Mouse (Mus musculus): ENCODE data around the gene Six2. TPM values are rescaled to one million over a fixed set of nuclear protein-coding genes. Genes with fewer than 3 reads are reported as not detected.

Gene Six2
- total and polyA plus RNA-seq, 2 experiments from 2014 or later = 0.39 to 1.3 TPM

GRCm38 (mm10) chr17:85680851-85681550 is 7.1 kb downstream of the Six2 start:
- H3K4me1 ChIP-seq (ENCODE audit: insufficient read depth, low read length) = no peaks in the 10 kb centered on the region
- H3K9ac ChIP-seq (replicated peaks; ENCODE audit: low read length, poor library complexity, severe bottlenecking) = no peak overlapping the region
- WGBS = 2% methylated on average over 19 of the region's 19 CpGs
- ATAC-seq (ENCODE audit: low FRiP score) = no peak
- no peak overlapping the region for H3K27ac ChIP-seq (ENCODE audit: low read depth, low read length)
- DNase-seq (ENCODE audit: low spot score) = no peak
- H3K4me2 ChIP-seq (ENCODE audit: low read depth, low read length, poor library complexity, severe bottlenecking) = no peak overlapping the region
- no peaks in the 10 kb centered on the region for H3K9me3 ChIP-seq (ENCODE audit: low read length)
- H3K27me3 ChIP-seq (ENCODE audit: insufficient read depth, low read length) = peaks cover 76% of the 10 kb centered on the region
- H3K4me3 ChIP-seq (ENCODE audit: low read depth, low read length) = no peak overlapping the region
- no peak for TF ChIP-seq CTCF (IDR thresholded peaks at IDR 0.05)
- H3K36me3 ChIP-seq (ENCODE audit: insufficient read depth, low read length) = no peaks in the 10 kb centered on the region

DNA sequence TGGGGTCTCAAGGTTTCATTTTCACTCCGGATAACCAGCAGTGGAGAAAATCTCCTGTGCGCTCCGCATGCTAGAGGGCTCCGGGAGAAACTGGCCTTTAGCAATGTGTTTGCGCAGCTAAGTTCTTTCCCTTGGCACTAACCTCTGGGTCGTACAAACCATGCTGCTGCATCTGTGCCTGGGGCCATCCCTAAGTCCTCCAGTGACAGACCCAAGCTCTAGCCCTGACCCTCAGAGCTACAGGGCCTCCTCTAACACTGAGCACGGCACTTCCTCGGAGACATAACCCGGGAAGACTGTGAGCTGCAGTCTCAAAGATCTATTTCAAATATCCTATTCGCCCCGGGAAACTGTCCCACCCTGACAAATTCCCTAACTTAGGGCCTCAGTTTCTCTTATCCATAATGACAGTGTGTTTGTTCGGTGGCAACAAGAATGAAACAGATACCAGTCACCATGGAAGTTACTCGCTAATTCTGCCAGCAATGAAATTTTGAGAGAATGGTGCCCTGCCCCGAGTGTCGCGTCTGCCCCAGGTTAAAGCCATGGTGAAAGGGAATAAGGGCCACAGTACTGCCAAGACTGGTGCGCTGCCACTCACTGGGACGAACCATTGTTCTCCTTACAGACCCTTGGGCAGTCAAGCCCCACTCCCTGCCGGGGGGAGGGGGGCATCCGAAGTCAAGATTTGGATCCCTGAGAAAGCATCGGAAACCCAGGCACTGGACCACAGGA is 7.8 kb downstream of the Six2 start:
- ATAC-seq (ENCODE audit: low FRiP score) = no peak
- no peak for TF ChIP-seq CTCF (IDR thresholded peaks at IDR 0.05)
- H3K4me2 ChIP-seq (ENCODE audit: low read depth, low read length, poor library complexity, severe bottlenecking) = peak overlapping the region; percentile 3; the same call in 1 of the 2 replicates
- H3K9ac ChIP-seq (replicated peaks; ENCODE audit: low read length, poor library complexity, severe bottlenecking) = no peak overlapping the region
- WGBS = 2% methylated on average over 21 of the region's 21 CpGs
- H3K4me3 ChIP-seq (ENCODE audit: low read depth, low read length) = 0 out of 2 replicates have a peak overlapping the region, but pooled peaks have one; percentile 5
- H3K9me3 ChIP-seq (ENCODE audit: low read length) = no peaks in the 10 kb centered on the region
- no peaks in the 10 kb centered on the region for H3K4me1 ChIP-seq (ENCODE audit: insufficient read depth, low read length)
- peaks cover 72% of the 10 kb centered on the region for H3K27me3 ChIP-seq (ENCODE audit: insufficient read depth, low read length)
- no peaks in the 10 kb centered on the region for H3K36me3 ChIP-seq (ENCODE audit: insufficient read depth, low read length)
- no peak overlapping the region for H3K27ac ChIP-seq (ENCODE audit: low read depth, low read length)
- DNase-seq (ENCODE audit: low spot score) = no peak

DNA sequence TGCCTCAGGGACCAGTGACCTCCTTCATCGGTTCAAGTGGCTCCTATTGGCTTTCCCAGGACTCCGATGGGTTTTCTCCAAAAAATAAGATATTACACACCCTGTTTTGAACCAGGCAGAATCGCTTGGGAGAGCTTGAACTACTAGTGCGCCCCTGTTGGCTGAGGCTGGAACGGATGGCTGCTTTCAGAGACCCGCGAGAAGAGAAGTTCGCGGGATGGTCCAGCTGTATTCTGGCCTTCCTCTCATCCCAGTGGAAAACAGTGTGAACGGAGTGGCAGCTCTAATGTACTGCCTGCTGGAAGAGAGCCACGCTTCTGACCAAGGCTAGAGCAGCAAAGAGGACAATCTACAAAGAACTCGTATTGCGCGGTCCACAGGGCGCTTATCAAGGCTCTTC is 8.4 kb downstream of the Six2 start:
- Histone ChIP-seq H3K4me2 (ENCODE audit: low read depth, low read length, poor library complexity, severe bottlenecking) (peak overlapping the region; percentile 3; the same call in 1 of the 2 replicates), H3K4me3 (ENCODE audit: low read depth, low read length) (0 out of 2 replicates have a peak overlapping the region, but pooled peaks have one; percentile 5)

GRCm38 (mm10) chr17:85664618-85665320 is 23.3 kb downstream of the Six2 start:
- 2% methylated on average over 20 of the region's 20 CpGs for WGBS
- Histone ChIP-seq H3K36me3 (ENCODE audit: insufficient read depth, low read length) (no peaks in the 10 kb centered on the region), H3K9ac (replicated peaks; ENCODE audit: low read length, poor library complexity, severe bottlenecking) (no peak overlapping the region), H3K4me1 (ENCODE audit: insufficient read depth, low read length) (no peaks in the 10 kb centered on the region), H3K9me3 (ENCODE audit: low read length) (no peaks in the 10 kb centered on the region), H3K4me2 (ENCODE audit: low read depth, low read length, poor library complexity, severe bottlenecking) (peak overlapping the region; percentile 48), H3K4me3 (ENCODE audit: low read depth, low read length) (peak overlapping the region; percentile 22; the same call in 1 of the 2 replicates), H3K27ac (ENCODE audit: low read depth, low read length) (no peak overlapping the region), H3K27me3 (ENCODE audit: insufficient read depth, low read length) (0 out of 2 replicates have a peak, but pooled peaks cover 3% of the 10 kb centered on the region)
- TF ChIP-seq CTCF (IDR thresholded peaks at IDR 0.05) = peak; percentile 81
- peak; percentile 79 for ATAC-seq (ENCODE audit: low FRiP score)
- peak; percentile 90 for DNase-seq (ENCODE audit: low spot score)

More for the DNA sequence above, 8.4 kb downstream of the Six2 start:
- Histone ChIP-seq H3K9ac (replicated peaks; ENCODE audit: low read length, poor library complexity, severe bottlenecking) (no peak overlapping the region), H3K27me3 (ENCODE audit: insufficient read depth, low read length) (peaks cover 71% of the 10 kb centered on the region), H3K36me3 (ENCODE audit: insufficient read depth, low read length) (no peaks in the 10 kb centered on the region), H3K27ac (ENCODE audit: low read depth, low read length) (no peak overlapping the region), H3K9me3 (ENCODE audit: low read length) (no peaks in the 10 kb centered on the region), H3K4me1 (ENCODE audit: insufficient read depth, low read length) (no peaks in the 10 kb centered on the region)
- DNase-seq (ENCODE audit: low spot score) (peak; percentile 38), ATAC-seq (ENCODE audit: low FRiP score) (no peak)
- peak; percentile 57 for TF ChIP-seq CTCF (IDR thresholded peaks at IDR 0.05)
- WGBS = 2% methylated on average over 15 of the region's 15 CpGs

- no peaks in the 10 kb centered on the region for H3K36me3 ChIP-seq (ENCODE audit: insufficient read depth, low read length)
- H3K27me3 ChIP-seq (ENCODE audit: insufficient read depth, low read length) = 0 out of 2 replicates have a peak, but pooled peaks cover 3% of the 10 kb centered on the region
- WGBS = 33% methylated on average over 2 of the region's 2 CpGs
- no peak for ATAC-seq (ENCODE audit: low FRiP score)
- peak overlapping the region; percentile 48 for H3K4me2 ChIP-seq (ENCODE audit: low read depth, low read length, poor library complexity, severe bottlenecking)
- H3K9ac ChIP-seq (replicated peaks; ENCODE audit: low read length, poor library complexity, severe bottlenecking) = no peak overlapping the region
- no peaks in the 10 kb centered on the region for H3K4me1 ChIP-seq (ENCODE audit: insufficient read depth, low read length)
- DNase-seq (ENCODE audit: low spot score) = no peak
- peak overlapping the region; percentile 22; the same call in 1 of the 2 replicates for H3K4me3 ChIP-seq (ENCODE audit: low read depth, low read length)
- no peak for TF ChIP-seq CTCF (IDR thresholded peaks at IDR 0.05)
- no peak overlapping the region for H3K27ac ChIP-seq (ENCODE audit: low read depth, low read length)
- H3K9me3 ChIP-seq (ENCODE audit: low read length) = no peaks in the 10 kb centered on the region
Measured at GRCm38 (mm10) chr17:85664202-85664601, 23.9 kb downstream of the Six2 start.

Data from midbrain, postnatal 0 days (tissue).